Mouse (Mus musculus) adrenal gland (tissue): Measurements from ENCODE around the gene Astn2.

Experiments
- intact Hi-C: fragments of 180-260 bp; cut with DNase I; formaldehyde crosslinking; loops from one replicate; pipeline ENCODE4 v1.15.1; 2025

Gene Astn2

DNA sequence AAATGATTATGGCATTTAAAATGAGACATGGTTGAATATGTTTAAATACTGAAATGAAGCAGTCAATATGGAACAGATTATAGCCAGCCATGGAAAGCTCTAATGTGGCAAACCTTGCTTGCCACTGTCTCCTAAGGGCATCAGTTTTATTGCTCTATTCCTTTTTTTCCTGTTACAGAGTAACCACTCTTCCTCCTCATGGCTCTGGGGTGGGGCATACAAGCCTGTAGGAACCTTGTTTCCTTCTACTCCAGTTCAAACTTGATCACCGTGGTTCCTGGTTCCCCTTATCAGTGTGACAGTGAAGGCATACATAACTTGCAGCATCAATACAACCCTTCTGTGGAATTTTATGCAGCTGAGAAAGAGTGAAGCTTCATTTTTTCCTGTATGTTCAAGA, 517.5 kb downstream of the Astn2 start:
- intact Hi-C loops: no loop called here

DNA sequence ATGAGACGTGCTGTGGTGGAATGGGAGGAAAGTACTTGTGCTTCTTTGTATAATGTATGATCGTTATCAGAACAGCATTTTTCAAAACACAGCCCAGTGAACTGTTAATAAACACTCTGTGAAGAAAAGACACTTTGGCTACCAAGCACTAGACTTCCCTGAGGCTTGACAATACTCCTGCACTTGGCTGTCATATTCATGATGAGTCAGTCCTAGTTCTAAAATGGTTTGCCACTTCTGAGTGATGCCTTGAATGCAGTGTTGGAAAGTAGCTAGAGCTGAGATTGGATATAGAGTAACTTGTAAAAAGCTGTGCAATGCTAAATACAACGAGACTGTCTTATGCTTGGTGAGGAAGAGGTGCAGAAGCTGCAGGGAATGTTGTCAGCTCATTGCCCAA, 518.5 kb downstream of the Astn2 start:
- intact Hi-C loops: no loop called here

DNA sequence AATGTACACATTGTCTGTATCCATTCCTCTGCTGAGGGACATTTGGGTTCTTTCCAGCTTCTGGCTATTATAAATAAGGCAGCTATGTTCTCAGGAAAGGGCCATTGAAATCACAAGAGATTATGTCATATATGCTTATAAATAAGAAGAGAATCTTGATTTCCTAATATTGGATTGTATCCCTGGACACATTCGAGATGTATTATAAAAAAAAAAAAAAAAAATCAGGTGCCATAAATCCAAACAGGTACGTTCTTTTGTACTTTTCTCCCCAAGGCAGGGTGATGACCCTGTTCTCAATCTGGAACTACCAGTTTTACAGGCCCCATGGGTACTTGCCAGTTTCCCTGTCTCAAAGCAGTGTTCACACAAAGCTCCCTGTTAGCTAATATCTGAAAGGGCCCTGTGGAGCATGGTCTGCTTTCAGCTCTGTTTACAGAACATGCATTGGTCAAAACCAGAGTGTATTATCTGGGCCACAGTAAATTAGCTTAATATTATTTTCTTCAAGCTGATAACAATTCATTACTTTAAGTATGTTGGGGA, 530.1 kb downstream of the Astn2 start:
- intact Hi-C loops: no loop called here

DNA sequence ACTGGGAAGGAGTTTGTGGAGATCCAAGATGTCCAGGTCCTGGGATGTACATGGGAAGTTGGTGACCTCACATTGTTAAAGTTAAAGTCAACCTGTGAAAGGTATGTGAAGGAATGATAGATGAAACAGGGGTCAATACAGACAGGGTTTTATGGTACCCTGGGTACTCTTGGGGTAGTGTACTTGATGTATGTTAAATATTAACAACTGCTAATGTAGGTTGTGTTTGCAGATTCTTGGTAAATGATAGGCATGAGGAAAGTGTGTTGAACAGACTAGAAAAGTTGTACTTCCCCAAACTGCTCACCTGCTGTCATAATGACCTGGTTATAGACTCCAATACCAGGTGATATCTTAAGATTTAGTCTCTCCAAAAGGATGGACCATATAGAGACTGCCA, 539.9 kb downstream of the Astn2 start:
- intact Hi-C loops: no loop called here

DNA sequence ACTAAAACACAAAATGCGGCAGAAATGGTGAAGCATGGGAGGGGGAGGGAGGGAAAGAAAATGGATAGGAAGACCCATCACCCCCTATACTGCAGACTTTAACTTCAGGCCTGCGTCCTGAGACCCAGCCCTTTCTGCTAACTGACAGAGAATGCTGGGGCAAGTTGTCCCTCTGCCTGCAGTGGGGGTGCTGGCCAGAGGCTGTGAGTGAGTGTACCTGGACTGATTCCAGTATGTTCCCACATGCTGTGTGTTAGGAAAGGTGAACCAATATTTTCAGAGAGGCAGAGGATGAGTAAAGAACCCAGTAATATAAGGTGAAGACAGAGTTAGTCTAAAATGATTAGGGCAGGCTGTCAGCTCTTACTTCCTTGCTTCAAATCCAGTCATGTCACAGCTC, 561.2 kb downstream of the Astn2 start:
- intact Hi-C loops: no loop called here

DNA sequence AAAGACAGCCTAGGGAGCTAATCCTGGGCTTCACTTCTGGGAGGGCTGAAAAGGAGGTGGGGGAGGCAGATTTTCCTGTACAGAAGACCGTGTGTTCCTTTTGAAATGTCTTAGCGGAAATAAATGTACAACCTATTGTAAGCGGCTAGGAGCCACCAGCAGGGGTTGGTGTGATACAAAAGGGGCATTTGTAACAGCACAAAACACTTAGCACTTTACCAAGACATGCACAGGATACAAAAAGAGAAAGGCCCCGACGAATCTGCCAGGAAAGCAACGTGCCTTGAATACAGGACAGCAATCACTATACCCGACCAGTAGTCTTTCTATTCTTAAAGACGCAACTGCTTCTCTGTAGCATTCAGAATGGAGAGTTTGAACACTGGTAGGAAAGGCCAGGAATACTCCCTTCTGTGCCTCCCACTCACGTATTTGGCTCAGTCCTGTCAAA, 564.8 kb downstream of the Astn2 start:
- intact Hi-C loops: no loop called here

DNA sequence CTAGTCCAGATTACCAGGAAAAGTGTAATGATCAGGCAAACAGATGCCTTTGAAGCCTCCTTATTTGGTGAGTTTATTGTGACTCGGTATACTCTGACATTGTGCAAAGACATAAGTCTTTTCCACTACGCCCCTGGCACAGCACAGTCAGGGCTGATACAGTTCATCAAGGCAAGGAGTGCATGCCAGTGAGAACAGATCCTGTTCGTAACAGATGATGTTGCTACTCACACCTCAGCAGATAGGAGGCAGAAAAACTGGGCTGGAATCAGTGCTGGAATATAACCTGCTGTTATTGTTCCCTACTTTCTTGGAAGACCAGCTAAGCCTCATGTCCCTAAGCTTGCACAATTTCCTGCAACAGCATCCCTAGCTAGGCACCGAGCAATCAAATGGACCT, 565.6 kb downstream of the Astn2 start:
- intact Hi-C loops: no loop called here

DNA sequence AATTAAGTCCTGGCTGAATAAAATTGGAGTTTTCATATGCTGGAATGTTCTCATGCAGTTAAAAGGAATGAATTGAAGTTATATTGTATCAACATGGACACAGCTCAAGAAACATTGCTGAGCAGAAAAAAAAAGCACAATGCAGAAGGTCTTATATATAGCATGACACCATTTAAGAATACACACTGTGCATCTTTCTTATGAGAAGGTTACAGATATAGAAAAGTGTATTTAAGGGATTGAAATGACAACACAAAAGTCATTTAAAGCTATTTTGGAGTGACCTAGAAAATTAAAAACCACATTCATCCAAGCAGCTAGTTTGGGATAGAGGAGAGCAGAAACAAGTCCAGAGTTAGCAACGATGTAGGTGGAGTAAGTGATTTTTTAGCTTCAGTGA, 571.4 kb downstream of the Astn2 start:
- intact Hi-C loops: no loop called here

DNA sequence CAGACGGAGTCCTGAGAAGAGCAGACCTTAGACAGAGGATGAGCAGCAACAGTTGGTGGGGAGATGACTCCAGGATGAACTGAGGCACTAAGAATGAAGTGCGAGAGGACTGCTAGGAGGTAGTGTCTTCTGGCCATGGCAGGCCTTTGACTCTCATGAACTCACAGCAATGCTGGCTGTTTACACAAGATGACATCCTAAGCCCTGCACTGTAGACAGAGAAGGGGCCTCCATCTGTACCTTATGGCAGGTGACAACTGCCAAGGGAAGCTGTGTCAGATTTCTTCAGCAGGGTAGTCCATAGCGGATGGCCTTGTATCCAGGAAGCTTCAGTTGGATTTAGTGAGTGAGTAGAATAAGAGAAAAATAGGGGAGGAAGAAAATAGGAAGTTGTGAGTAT, 572.5 kb downstream of the Astn2 start:
- intact Hi-C loops: no loop called here

DNA sequence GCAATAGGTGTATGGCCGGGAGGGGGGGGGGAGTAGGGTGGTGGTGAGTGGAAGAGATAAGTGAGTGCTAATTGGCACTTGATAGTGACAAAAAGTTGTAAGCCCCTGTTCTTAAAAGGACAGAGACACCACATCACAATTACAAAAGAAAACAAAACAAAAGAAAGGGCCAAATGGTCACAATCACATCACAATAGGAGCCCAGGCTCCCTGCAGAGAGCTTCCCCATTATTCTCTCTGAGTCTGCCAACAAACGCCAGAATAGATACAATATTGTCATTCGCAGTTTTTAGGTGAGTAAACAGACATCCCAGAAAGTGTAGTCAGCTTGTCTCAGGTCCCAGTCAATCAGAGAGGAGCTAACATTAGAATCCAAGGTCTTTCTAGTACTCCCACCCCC, 573.9 kb downstream of the Astn2 start:
- intact Hi-C loops: no loop called here

DNA sequence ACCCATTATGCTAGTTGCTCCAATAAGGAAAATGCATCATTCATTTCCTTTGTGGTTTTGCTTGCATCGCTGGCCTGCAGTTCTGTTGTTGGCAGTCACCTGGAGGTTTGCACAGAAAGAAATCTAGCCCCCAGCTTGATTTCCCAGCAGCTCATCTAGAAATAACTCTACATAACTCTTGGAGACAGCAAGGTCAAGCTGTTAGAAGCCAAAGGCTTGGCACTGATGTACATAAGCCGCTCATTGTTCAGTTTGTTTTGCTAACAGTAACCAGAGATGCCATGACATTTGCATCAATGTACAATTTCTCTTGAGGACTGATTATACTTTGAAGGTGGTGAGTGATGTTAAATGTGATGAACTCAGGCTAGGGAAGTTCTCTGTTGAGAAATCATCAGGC, 583.3 kb downstream of the Astn2 start:
- intact Hi-C loops: no loop called here

DNA sequence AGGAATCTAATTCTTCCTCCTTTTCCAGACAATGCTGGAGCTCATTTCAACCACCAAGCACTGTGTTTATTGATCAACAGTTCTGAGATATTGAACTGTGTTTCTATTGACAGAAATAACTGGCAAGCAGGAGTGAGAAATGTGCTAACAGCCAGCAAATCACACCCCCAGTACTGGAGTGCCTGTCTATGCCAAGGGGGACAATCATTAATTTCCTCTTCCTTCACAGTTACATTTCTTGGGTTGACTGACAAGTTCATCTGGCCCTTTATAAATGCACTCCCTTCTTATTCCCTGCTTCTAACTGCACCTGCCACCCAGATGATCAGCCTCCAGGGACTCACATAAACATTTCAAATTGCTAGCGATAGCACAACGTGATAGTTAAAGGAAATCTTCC, 584.2 kb downstream of the Astn2 start:
- intact Hi-C loops: no loop called here

DNA sequence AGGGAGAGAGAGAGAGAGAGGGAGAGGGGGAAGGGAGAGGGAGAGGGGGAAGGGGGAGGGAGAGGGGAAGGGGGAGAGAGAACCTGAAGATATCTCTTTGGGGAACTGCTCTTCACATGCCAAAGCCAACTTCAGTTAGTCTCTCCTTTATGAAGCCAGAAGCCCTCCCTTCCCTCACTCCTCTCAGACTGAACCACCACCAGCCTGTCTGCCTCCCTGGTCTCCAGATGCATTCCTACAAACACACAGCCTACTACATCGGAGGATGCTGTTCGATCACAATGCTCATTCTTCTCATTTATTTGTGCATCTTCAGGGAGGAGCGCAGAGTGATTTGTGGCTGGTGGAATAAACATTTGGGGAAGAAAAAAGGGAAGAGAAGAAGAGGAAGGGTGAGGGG, 584.6 kb downstream of the Astn2 start:
- intact Hi-C loops: no loop called here

DNA sequence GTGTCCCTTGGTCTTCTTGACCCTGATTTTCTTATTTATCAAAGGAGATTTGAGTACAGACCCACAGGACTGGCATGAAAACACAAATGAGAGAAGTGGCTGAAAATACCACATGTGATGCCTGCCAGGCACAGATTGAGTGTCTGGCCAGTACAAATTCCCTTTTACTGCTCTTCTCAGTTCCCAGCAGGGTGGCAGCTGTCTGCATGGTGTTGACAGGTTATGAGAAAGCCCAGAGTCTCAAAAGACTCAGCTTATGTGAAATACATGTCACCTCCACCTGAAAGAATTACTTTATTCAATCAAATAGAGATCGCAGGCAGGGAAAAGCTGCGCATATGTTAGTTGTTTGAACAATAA, 590.3 kb downstream of the Astn2 start:
- intact Hi-C loops: no loop called here

DNA sequence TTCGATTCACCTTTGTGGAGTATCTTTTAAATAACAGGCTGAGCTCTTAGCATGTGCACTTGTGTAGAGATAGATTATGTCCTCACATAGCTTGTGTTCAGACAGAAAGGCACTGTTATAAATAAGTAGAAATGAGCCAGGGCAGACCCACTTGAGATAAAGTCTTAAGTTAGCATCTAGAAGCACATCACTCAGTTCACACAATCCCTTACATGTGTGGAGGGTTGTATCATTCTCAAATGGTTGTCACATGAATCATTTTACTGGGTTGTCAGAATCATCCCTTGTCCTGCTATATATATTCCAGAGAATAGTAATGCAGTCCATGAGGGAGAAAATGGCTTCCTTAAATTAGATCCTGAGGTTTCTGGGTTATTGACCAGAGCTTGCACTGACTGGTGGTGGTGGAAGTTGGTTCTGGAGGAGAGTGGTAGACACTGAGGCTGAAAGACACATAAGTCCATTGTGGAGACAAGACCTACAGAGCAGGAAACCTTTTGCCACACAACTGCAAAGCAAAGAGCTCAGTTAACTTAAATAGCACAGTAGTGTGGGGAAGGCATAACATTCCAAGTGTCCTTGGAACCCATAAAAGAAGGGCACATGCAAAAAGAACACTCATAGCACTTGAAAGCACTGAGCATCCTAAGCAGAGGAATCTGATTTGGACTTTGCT, 590.8 kb downstream of the Astn2 start:
- intact Hi-C loops: no loop called here

DNA sequence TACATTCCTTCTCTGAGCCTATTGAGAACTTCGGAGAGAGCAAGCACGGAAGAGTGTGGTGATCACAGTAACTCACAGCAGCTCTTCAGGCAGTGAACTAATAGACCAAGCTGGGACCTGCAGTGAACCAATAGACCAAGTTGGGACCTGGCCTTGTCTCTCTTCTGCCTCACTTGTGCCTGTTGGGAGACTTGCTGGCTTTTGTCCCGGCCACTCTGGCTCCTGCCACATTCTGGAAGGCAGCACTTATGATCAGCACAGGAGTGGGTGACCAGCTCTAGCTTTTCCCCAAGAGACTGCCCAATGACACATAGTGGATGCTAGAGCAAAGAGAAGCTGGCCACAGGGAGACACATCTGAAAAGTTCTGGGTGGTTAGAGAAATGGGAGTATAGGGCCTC, 597.1 kb downstream of the Astn2 start:
- intact Hi-C loops: no loop called here

DNA sequence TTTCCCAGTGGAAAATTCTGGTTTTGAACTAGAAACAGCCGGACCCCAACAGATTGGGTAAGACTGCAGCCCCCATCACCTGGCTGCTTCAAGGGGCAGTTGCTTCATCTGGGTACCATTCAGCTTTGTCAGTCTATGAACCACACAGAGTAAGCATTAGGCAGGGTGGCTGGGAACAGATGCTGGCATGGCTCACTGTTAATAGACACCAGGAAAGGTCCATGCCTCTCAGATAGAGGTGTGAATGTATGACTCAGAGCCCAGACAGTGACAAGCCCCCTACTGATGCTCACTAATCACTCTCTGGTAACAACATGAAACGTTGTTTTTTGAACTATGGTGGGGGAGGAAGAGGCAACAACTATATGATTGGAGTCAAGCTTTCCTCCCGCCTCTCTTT, 603.2 kb downstream of the Astn2 start:
- intact Hi-C loops: no loop called here

DNA sequence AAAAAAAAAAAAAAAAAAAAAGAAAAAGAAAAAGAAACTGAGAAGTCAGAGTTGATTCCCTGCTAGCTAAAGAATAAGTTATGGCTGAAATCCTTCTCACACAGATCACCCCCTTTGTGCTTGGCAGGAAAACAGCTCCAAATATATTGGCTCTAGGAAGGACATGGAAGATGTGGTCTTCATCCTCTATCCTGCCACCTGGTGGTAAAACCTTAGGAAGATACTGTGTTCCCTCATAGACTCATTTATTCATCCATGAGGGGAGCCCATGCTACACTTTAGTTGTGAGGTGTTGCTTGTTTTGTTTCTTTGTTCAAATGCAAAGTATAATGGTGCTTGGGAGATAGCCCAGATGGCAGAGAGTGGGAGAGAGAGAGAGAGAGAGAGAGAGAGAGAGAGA, 613.4 kb downstream of the Astn2 start:
- intact Hi-C loops: loop anchor here (5.0 kb wide), 1 partner anchor 139 kb away; no protein-coding TSS in a partner anchor

DNA sequence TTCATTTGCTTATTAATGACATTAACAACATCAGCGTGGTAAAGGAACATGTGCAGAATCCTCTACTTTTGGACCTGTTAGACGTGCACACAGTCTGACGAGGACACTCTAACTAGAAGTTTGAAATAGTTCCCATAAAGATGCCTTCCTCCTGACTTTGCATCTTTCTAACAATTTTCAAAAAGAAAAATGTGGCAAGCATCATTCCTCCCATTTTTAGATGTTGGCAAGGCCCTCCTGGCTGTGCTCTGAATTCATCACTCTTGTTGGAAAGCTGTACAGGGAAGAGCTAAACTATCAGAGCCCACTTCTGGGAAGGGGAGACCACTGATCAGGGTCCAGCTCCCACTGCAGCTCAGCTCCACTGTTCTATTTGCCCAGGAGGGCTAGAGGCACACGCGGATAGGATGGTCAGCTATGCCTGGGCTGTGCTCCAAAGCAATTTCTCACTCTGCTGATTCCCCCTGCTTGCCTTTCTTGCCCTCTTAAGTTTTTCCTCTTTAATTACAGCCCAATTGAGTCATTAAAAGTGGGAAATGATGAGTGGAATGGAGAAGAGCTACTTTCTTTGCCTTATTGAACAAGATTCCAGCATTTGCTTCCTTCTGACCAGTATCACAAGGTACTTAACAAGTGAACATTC, 630.9 kb downstream of the Astn2 start:
- intact Hi-C loops: no loop called here

DNA sequence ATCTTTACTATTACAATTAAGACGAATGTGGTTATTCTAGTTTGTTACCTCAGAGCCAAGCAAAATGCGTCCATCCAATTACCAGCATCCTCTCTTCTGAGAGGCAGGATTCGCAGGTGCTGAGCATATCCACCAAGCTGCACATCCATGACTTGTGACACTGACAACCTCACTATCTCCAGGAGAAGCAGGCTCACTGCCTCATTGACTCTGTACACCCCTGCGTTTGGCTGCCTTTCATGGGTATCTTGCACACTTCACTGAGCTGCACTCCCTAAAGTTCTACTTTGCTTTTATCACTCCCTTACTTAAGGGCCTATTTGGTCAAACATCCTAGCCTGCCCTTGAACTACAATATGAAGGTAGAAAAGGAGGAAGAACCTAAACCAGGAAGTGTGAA, 633.5 kb downstream of the Astn2 start:
- intact Hi-C loops: no loop called here

DNA sequence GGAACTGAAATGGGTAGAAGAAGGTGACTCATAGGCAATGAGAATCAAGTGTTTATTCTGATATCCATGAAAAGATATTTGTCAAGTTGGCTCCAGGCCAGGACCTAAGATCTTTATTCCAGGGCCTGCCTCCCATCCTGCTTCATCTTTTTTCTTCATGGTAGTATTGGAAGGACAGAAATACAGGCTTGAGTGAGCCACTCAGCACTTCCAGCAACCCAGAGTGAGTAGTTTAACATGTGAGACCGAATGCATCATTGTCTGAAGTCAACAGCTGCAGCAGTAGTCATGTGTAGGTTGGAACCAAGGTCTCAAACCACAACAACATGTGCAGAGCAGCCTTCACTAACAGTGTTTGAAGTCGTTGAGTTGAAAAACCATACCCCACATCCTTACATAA, 636.5 kb downstream of the Astn2 start:
- intact Hi-C loops: no loop called here

DNA sequence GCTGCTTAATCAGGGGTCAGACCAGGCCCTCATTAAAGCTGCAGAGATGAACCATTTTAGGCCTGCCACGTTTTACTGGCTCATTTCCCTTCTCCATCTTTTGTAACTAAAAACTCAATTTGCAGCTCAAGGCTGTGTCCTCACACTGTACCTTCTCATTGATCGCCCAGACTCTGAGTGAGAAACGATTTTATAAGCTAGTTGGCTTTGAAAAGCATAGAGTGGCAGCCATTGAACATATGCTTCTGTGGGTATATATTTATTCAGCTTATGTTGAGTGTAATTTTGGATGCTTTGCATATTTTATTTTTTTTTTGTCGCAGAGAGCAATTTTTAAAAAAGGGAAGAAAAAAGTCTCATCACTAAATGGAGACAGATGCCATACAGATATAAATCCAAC, 637.0 kb downstream of the Astn2 start:
- intact Hi-C loops: no loop called here

DNA sequence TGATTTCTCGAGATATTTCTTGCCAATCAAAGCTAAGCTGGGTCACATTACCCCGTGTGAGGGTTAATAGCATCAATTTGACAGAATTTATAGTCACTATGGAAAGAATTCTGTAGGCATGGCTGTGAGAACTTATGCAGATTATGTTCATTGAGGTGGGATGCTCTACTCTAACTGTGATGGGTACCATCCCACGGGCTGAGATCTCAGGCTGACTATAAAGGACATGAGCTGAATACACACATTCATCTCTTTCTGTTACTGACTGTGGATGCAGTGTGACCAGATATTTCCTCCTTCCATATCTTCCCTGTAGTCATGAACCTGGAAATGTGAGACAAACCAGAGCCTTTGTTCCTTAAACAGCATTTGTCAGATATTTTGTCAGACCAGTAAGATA, 639.1 kb downstream of the Astn2 start:
- intact Hi-C loops: no loop called here
